Mouse (Mus musculus): Measurements from ENCODE around the gene Tgm7.
"Not testable (repeated sequence)": the region's sequence is repeated elsewhere in the genome, so short reads cannot be mapped to it uniquely, and the experiment has no call there.

Gene Tgm7

GRCm38 (mm10) chr2:121109695-121110094, at the start of gene Tgm7:
TSS of gene Tgm7 (minus strand) at chr2:121109795.
- DNase-seq: no peak

GRCm38 (mm10) chr2:121153100-121153499, 43.5 kb upstream of the Tgm7 start:
- no peak for DNase-seq

GRCm38 (mm10) chr2:121149679-121150078, 40.1 kb upstream of the Tgm7 start:
- no peak for DNase-seq

GRCm38 (mm10) chr2:121142415-121142814, 32.8 kb upstream of the Tgm7 start:
- no peak for DNase-seq

GRCm38 (mm10) chr2:121141216-121142035, 31.8 kb upstream of the Tgm7 start:
- no peak for DNase-seq

- peak; percentile 90 for DNase-seq
Measured at GRCm38 (mm10) chr2:121140018-121140882, 30.7 kb upstream of the Tgm7 start, which contains the start of the genes Adal and Lcmt2. TSS of gene Adal (plus strand) at chr2:121140428. TSS of gene Lcmt2 (minus strand) at chr2:121140653.

- DNase-seq: no peak
Measured at GRCm38 (mm10) chr2:121139266-121140017, 29.8 kb upstream of the Tgm7 start.

- DNase-seq: no peak
Measured at GRCm38 (mm10) chr2:121137371-121137770, 27.8 kb upstream of the Tgm7 start.

GRCm38 (mm10) chr2:121132822-121133221, 23.2 kb upstream of the Tgm7 start:
- no peak for DNase-seq

- DNase-seq: no peak
Measured at GRCm38 (mm10) chr2:121128865-121129620, 19.4 kb upstream of the Tgm7 start.

- DNase-seq: no peak
Measured at GRCm38 (mm10) chr2:121127536-121127935, 17.9 kb upstream of the Tgm7 start.

GRCm38 (mm10) chr2:121126302-121126701, 16.7 kb upstream of the Tgm7 start:
- not testable (repeated sequence) for DNase-seq

GRCm38 (mm10) chr2:121119260-121119659, 9.7 kb upstream of the Tgm7 start:
- DNase-seq: no peak

- no peak for DNase-seq
Measured at GRCm38 (mm10) chr2:121115418-121115817, 5.8 kb upstream of the Tgm7 start.

- DNase-seq: no peak
Measured at GRCm38 (mm10) chr2:121105940-121106339, 3.7 kb downstream of the Tgm7 start.

- DNase-seq: peak; percentile 70
Measured at GRCm38 (mm10) chr2:121102051-121102450, 7.5 kb downstream of the Tgm7 start.

GRCm38 (mm10) chr2:121089751-121090150, 19.8 kb downstream of the Tgm7 start:
- DNase-seq: no peak

GRCm38 (mm10) chr2:121088507-121088906, 21.1 kb downstream of the Tgm7 start:
- no peak for DNase-seq

GRCm38 (mm10) chr2:121085480-121086185, 24.0 kb downstream of the Tgm7 start, which contains the start of gene Tgm5:
TSS of gene Tgm5 (minus strand) at chr2:121085841.
- DNase-seq: no peak

GRCm38 (mm10) chr2:121082626-121083025, 27.0 kb downstream of the Tgm7 start:
- DNase-seq: no peak

GRCm38 (mm10) chr2:121074747-121075146, 34.8 kb downstream of the Tgm7 start:
- no peak for DNase-seq

Data from right cerebral cortex, postnatal 4 days (tissue).